ENCODE assay signal across 24 mouse cellular contexts in the genomic region with DNA sequence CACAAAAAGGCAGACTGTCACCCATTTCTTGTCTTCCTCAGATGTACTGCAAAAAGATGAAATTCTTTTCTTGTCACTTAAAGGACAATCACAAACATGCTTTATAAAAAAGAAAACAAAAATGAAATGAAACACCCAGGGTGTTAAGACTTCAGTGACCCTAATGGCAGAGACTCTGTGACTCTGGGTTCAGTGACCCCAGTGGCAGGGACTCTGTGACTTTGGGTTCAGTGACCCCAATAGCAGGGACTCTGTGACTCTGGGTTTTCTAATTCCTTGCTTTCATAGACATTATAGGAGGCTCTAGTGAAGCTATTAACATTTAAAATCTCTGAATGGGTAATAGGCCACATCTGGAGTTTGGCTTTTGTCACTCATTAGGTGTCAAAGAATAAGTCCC. TPM values are rescaled to one million over a fixed set of nuclear protein-coding genes. Genes with fewer than 3 reads are reported as not detected.
DNase-seq lines count a peak whose midpoint lies in the region; ATAC-seq and TF ChIP-seq lines count a peak whose summit lies in the region.
"Had no signal": no experiment of that assay in that cellular context is flagged by ENCODE, and none has a peak within 500 bp of the region (broad histone marks: within the 10 kb centered on the region; RNA-seq: fewer than 3 reads in every experiment).

No protein-coding gene starts in this region.

- no peaks in the 10 kb centered on the region for H3K36me3 ChIP-seq in liver, adult 2 months (ENCODE audit: control insufficient read depth, insufficient read depth, low read length)
- no peaks in the 10 kb centered on the region for H3K36me3 ChIP-seq in liver, embryonic 12.5 days
- H3K36me3 ChIP-seq in liver, postnatal 0 days (replicated peaks; ENCODE audit: insufficient read depth, low read length) = no peaks in the 10 kb centered on the region

- no peak for ATAC-seq in liver, embryonic 12.5 days
- ATAC-seq in liver, postnatal 0 days = peak; percentile 65
- ATAC-seq: activated CD4-positive, CD25-positive, alpha-beta regulatory T cell, adult 4 months; CD4-positive, CD25-positive, alpha-beta regulatory T cell, adult 4 months; Patski had no signal

- DNase-seq in liver, adult 2 months (ENCODE audit: extremely low read depth, low read depth, low spot score) = peak; percentile 83
- no peak for DNase-seq in liver, postnatal 0 days
- no peak for DNase-seq in liver
- DNase-seq: adrenal gland, adult 2 months; adrenal gland, adult 8-10 months; adrenal gland, postnatal 10 days; adrenal gland, postnatal 14 days; adrenal gland, postnatal 25 days; adrenal gland, postnatal 36 days; B cell, adult 2 months; cerebellum, adult 11 months; cerebellum, adult 11-12 months; cerebellum, adult 18-20 months had no signal

- peak; percentile 60 for TF ChIP-seq EP300 in liver, postnatal 0 days (IDR thresholded peaks at IDR 0.05; ENCODE audit: low read depth)

- TF ChIP-seq CTCF in liver, adult 2 months (IDR thresholded peaks at IDR 0.05; ENCODE audit: low read depth, low read length) = no peak
- TF ChIP-seq CTCF in liver, postnatal 0 days (IDR thresholded peaks at IDR 0.05; ENCODE audit: low read depth) = no peak

- H3K4me1 ChIP-seq in liver, adult 2 months (ENCODE audit: control insufficient read depth, insufficient read depth, low read length) = peaks cover 31% of the 10 kb centered on the region
- peaks cover 20% of the 10 kb centered on the region for H3K4me1 ChIP-seq in liver, embryonic 12.5 days
- H3K4me1 ChIP-seq in liver, postnatal 0 days (ENCODE audit: insufficient read depth) = peaks cover 39% of the 10 kb centered on the region

- H3K4me3 ChIP-seq in liver, adult 2 months (ENCODE audit: insufficient read depth, low read depth, low read length) = no peak overlapping the region
- no peak overlapping the region for H3K4me3 ChIP-seq in liver, embryonic 12.5 days
- H3K4me3 ChIP-seq in liver, postnatal 0 days (ENCODE audit: low read depth, low read length) = no peak overlapping the region

- no peak overlapping the region for H3K4me2 ChIP-seq in liver, embryonic 12.5 days
- H3K4me2 ChIP-seq in liver, postnatal 0 days (ENCODE audit: low read depth, low read length) = 0 out of 2 replicates have a peak overlapping the region, but pooled peaks have one; percentile 22

- H3K27me3 ChIP-seq in liver, adult 2 months (ENCODE audit: control insufficient read depth, insufficient read depth, low read length) = no peaks in the 10 kb centered on the region
- H3K27me3 ChIP-seq in liver, embryonic 12.5 days (replicated peaks) = no peaks in the 10 kb centered on the region
- H3K27me3 ChIP-seq in liver, postnatal 0 days (ENCODE audit: insufficient read depth, low read length) = no peaks in the 10 kb centered on the region

- no peaks in the 10 kb centered on the region for H3K9me3 ChIP-seq in liver, embryonic 12.5 days (replicated peaks)
- no peaks in the 10 kb centered on the region for H3K9me3 ChIP-seq in liver, postnatal 0 days (ENCODE audit: low read length)
- H3K9me3 ChIP-seq: G1E had no signal

- no peak overlapping the region for H3K9ac ChIP-seq in liver, adult 2 months (ENCODE audit: low read depth, low read length)
- no peak overlapping the region for H3K9ac ChIP-seq in liver, embryonic 12.5 days
- H3K9ac ChIP-seq in liver, postnatal 0 days (replicated peaks) = no peak overlapping the region

- peak overlapping the region; percentile 27; the same call in 1 of the 2 replicates for H3K27ac ChIP-seq in liver, adult 2 months (replicated peaks; ENCODE audit: insufficient read depth, low read depth, low read length)
- no peak overlapping the region for H3K27ac ChIP-seq in liver, embryonic 12.5 days
- peak overlapping the region; percentile 75 for H3K27ac ChIP-seq in liver, postnatal 0 days (ENCODE audit: low read depth)

- H3K79me2 ChIP-seq in liver, adult 2 months (ENCODE audit: control insufficient read depth, insufficient read depth, low read length) = peaks cover 28% of the 10 kb centered on the region

- TF ChIP-seq POLR2A in liver, adult 2 months (IDR thresholded peaks at IDR 0.05; ENCODE audit: extremely low read depth, insufficient read depth, low read length) = no peak

RNA-seq across cellular contexts. Expression of gene Arhgef7, which starts 27.2 kb away (rescaled TPM):
- total RNA-seq in liver, adult 2 months (2014; rRNA removed) = 15.8 and 19.3 TPM in 2 replicates
- polyA plus RNA-seq in liver, adult 2 months (2012; rRNA removed) = 11.0 and 12.4 TPM in 2 replicates
- 19.1 and 19.5 TPM in 2 replicates for polyA plus RNA-seq in liver, embryonic 12.5 days (2016; fragmentation: Nextera tagmentation; extraction: Ambion mirVana)
- 7.6 and 9.2 TPM in 2 replicates for polyA plus RNA-seq in liver, postnatal 0 days (2015; fragmentation: Nextera tagmentation; extraction: Ambion mirVana)

RNA-seq across cellular contexts. Expression of gene 1700016D06Rik, which starts 53.9 kb away (rescaled TPM):
- total RNA-seq in liver, adult 2 months (2014; rRNA removed) = not detected in 2 replicates
- polyA plus RNA-seq in liver, adult 2 months (2012; rRNA removed) = not detected in 2 replicates
- polyA plus RNA-seq in liver, embryonic 12.5 days (2016; fragmentation: Nextera tagmentation; extraction: Ambion mirVana) = not detected in 2 replicates
- not detected in 2 replicates for polyA plus RNA-seq in liver, postnatal 0 days (2015; fragmentation: Nextera tagmentation; extraction: Ambion mirVana)
- total RNA-seq: adrenal gland, adult 18-20 months; adrenal gland, adult 2 months; adrenal gland, adult 8-10 months; adrenal gland, postnatal 10 days; adrenal gland, postnatal 14 days; adrenal gland, postnatal 25 days; adrenal gland, postnatal 36 days; adrenal gland, postnatal 4 days; CH12.LX; MEL had no signal
- polyA plus RNA-seq: adrenal gland, adult 2 months; brain, embryonic 14.5 days; C2C12; G1E; Patski had no signal
